Comparison of ENCODE assay signal across 11 mouse cellular contexts in the genomic region with DNA sequence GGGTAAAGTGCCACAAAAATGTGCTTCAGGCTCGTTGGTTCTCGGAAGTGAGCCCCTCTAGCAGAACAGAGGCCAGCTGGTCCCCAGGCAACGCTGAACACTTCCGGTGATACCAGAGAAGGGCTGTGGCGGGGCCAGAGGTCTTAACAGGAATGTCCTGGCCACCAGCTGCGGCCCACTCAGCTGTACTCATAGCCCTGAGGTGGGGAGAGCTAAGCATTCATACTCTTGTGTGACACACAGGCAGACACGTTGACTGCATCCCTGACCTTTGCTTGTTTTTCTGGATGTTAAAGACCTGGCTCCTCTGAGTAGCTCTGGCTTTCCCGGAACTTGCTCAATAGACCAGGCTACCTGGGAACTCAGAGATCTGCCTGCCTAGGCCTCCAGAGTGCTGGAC. TPM values are rescaled to one million over a fixed set of nuclear protein-coding genes. Genes with fewer than 3 reads are reported as not detected.
A peak's percentile ranks its signal among the peaks of the same experiment; 100 is the strongest.
DNase-seq lines count a peak whose midpoint lies in the region; ATAC-seq and TF ChIP-seq lines count a peak whose summit lies in the region.
"Had no signal": no experiment of that assay in that cellular context is flagged by ENCODE, and none has a peak within 500 bp of the region (broad histone marks: within the 10 kb centered on the region; RNA-seq: fewer than 3 reads in every experiment).

No protein-coding gene starts in this region.

- H3K9me3 ChIP-seq in lung, embryonic 16.5 days (ENCODE audit: control insufficient read depth, low read length) = no peaks in the 10 kb centered on the region
- H3K9me3 ChIP-seq in hindbrain, embryonic 14.5 days (ENCODE audit: control insufficient read depth, low read length) = no peaks in the 10 kb centered on the region
- H3K9me3 ChIP-seq: G1E had no signal

- no peak overlapping the region for H3K4me3 ChIP-seq in heart, adult 2 months
- no peak overlapping the region for H3K4me3 ChIP-seq in lung, embryonic 16.5 days (ENCODE audit: low read length)
- no peak overlapping the region for H3K4me3 ChIP-seq in hindbrain, embryonic 14.5 days (replicated peaks; ENCODE audit: low read length)

- no peak overlapping the region for H3K4me2 ChIP-seq in lung, embryonic 16.5 days (ENCODE audit: low read depth, low read length)
- no peak overlapping the region for H3K4me2 ChIP-seq in hindbrain, embryonic 14.5 days (replicated peaks)

- no peaks in the 10 kb centered on the region; the same call in 1 of the 2 replicates for H3K4me1 ChIP-seq in heart, adult 2 months (ENCODE audit: control insufficient read depth, insufficient read depth, low read length)
- H3K4me1 ChIP-seq in lung, embryonic 16.5 days (replicated peaks; ENCODE audit: control insufficient read depth, insufficient read depth, low read length) = peaks cover 3% of the 10 kb centered on the region
- H3K4me1 ChIP-seq in hindbrain, embryonic 14.5 days (replicated peaks; ENCODE audit: control insufficient read depth, insufficient read depth, low read length) = no peaks in the 10 kb centered on the region

- TF ChIP-seq EP300 in heart, adult 2 months (IDR thresholded peaks at IDR 0.05; ENCODE audit: insufficient read depth, low read depth, low read length) = no peak

- H3K27ac ChIP-seq in heart, adult 2 months = no peak overlapping the region
- H3K27ac ChIP-seq in lung, embryonic 16.5 days (ENCODE audit: low read length) = no peak overlapping the region
- no peak overlapping the region for H3K27ac ChIP-seq in hindbrain, embryonic 14.5 days
- H3K27ac ChIP-seq: hindbrain, postnatal 0 days; liver, embryonic 14.5 days had no signal

- H3K27me3 ChIP-seq in heart, adult 2 months (ENCODE audit: control insufficient read depth, insufficient read depth, low read length) = no peaks in the 10 kb centered on the region
- H3K27me3 ChIP-seq in lung, embryonic 16.5 days (ENCODE audit: control insufficient read depth, insufficient read depth, low read depth, low read length) = no peaks in the 10 kb centered on the region
- no peaks in the 10 kb centered on the region for H3K27me3 ChIP-seq in hindbrain, embryonic 14.5 days (ENCODE audit: control insufficient read depth, insufficient read depth, low read length)

- 38% methylated on average over 8 of the region's 8 CpGs for WGBS in heart, adult 2 months
- WGBS in lung, embryonic 16.5 days = 23% methylated on average over 8 of the region's 8 CpGs
- WGBS in hindbrain, embryonic 14.5 days = 54% methylated on average over 8 of the region's 8 CpGs

- H3K79me2 ChIP-seq in heart, adult 2 months (replicated peaks; ENCODE audit: control insufficient read depth, insufficient read depth, low read length) = no peaks in the 10 kb centered on the region

- intact Hi-C loops in heart, postnatal 10 days (cut with DNase I) = no loop called here
- intact Hi-C loops in heart, adult 2 months (cut with DNase I) = no loop called here

- DNase-seq in heart, postnatal 10 days = peak; percentile 18 to 33
- DNase-seq in heart, adult 2 months = no peak
- peak; percentile 62 for DNase-seq in adrenal gland, postnatal 14 days
- peak; percentile 36 for DNase-seq in kidney, adult 11 months
- DNase-seq in layer of hippocampus, adult 9-10 months (ENCODE audit: low spot score) = no peak
- DNase-seq in thymus, adult 18-20 months = no peak
- DNase-seq in hindbrain, embryonic 14.5 days (ENCODE audit: low spot score) = no peak

- no peak for TF ChIP-seq POLR2A in heart, adult 2 months (IDR thresholded peaks at IDR 0.05; ENCODE audit: insufficient read depth, low read depth, low read length)

- TF ChIP-seq CTCF in heart, adult 2 months (IDR thresholded peaks at IDR 0.05) = no peak

- ATAC-seq in lung, embryonic 16.5 days (ENCODE audit: low read depth) = 0 out of 2 replicates have a peak, but pooled peaks have one; percentile 45
- no peak for ATAC-seq in hindbrain, embryonic 14.5 days (ENCODE audit: low FRiP score)
- ATAC-seq: hindbrain, postnatal 0 days had no signal

- H3K36me3 ChIP-seq in heart, adult 2 months (ENCODE audit: control insufficient read depth, insufficient read depth, low read length) = no peaks in the 10 kb centered on the region
- H3K36me3 ChIP-seq in lung, embryonic 16.5 days (ENCODE audit: control insufficient read depth, insufficient read depth, low read length) = no peaks in the 10 kb centered on the region
- no peaks in the 10 kb centered on the region for H3K36me3 ChIP-seq in hindbrain, embryonic 14.5 days (replicated peaks; ENCODE audit: control insufficient read depth, insufficient read depth)
- H3K36me3 ChIP-seq: G1E had no signal

- no peak overlapping the region for H3K9ac ChIP-seq in heart, adult 2 months (ENCODE audit: low read depth, low read length)
- no peak overlapping the region for H3K9ac ChIP-seq in lung, embryonic 16.5 days (ENCODE audit: low read length)
- H3K9ac ChIP-seq in hindbrain, embryonic 14.5 days = no peak overlapping the region
- H3K9ac ChIP-seq: liver, embryonic 14.5 days had no signal

RNA-seq across cellular contexts. Expression of gene Tor1aip1, which starts 38.3 kb away (rescaled TPM):
- total RNA-seq in heart, postnatal 10 days (2021) = 10 to 100 TPM; 65.2 to 74.2 TPM
- 10 to 100 TPM; 79.9 to 91.2 TPM for total RNA-seq in heart, adult 2 months (2021)
- polyA plus RNA-seq in heart, adult 2 months (2012; rRNA removed) = 33.0 and 51.1 TPM in 2 replicates
- 99.0 and 101 TPM in 2 replicates for total RNA-seq in adrenal gland, postnatal 14 days (2021)
- 36.8 and 37.6 TPM in 2 replicates for polyA plus RNA-seq in lung, embryonic 16.5 days (2015; fragmentation: Nextera tagmentation; extraction: Ambion mirVana)
- 18.3 and 19.4 TPM in 2 replicates for polyA plus RNA-seq in hindbrain, embryonic 14.5 days (2014; fragmentation: Nextera tagmentation; extraction: Ambion mirVana)

RNA-seq across cellular contexts. Expression of gene Tor1aip2, which starts 39.4 kb away (rescaled TPM):
- total RNA-seq in heart, postnatal 10 days (2021) = 10 to 100 TPM; 58.8 to 62.2 TPM
- total RNA-seq in heart, adult 2 months (2021) = 10 to 100 TPM; 40.3 to 42.9 TPM
- 51.0 and 76.1 TPM in 2 replicates for polyA plus RNA-seq in heart, adult 2 months (2012; rRNA removed)
- total RNA-seq in adrenal gland, postnatal 14 days (2021) = 113 and 124 TPM in 2 replicates
- polyA plus RNA-seq in lung, embryonic 16.5 days (2015; fragmentation: Nextera tagmentation; extraction: Ambion mirVana) = 102 and 104 TPM in 2 replicates
- 71.0 and 74.7 TPM in 2 replicates for polyA plus RNA-seq in hindbrain, embryonic 14.5 days (2014; fragmentation: Nextera tagmentation; extraction: Ambion mirVana)

Comparison
In these comparisons a context has a peak if more than half of its experiments do, and no peak if none do; other contexts are left out.
1. DNase-seq: peak in heart, postnatal 10 days (2 of 2), adrenal gland, postnatal 14 days (single experiment) and kidney, adult 11 months (single experiment); none in heart, adult 2 months (0 of 2), layer of hippocampus, adult 9-10 months (single experiment), thymus, adult 18-20 months (0 of 2) and hindbrain, embryonic 14.5 days (single experiment).